Mouse (Mus musculus): ENCODE results near the gene Secisbp2.

DNA sequence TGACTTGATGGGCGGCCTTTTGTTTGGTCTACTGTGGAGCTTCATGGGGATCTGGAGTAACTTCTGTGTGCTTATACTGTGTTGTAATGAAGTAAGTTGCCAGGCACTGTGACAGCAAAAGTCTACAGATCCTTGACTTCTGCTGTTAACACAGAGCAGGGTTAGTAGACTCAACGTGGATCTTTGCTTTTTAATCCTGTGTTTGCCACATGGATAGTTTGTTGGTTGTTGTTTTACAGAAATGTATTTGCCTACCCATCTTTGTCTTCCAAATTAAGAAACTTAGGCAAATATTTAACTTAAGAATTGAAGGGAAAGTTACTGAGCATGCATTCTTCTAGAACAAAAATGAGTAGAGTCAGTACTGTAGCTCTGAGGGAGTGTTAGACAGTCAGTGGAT is 12.1 kb downstream of the Secisbp2 start:
- TF ChIP-seq CTCF (IDR thresholded peaks at IDR 0.05; ENCODE audit: low read depth, low read length) (no peak), POLR2A (IDR thresholded peaks at IDR 0.05; ENCODE audit: borderline replicate concordance, low read depth, low read length) (no peak)
